Mouse (Mus musculus) heart, embryonic 15.5 days (tissue): ENCODE results near the gene Fez2. TPM values are rescaled to one million over a fixed set of nuclear protein-coding genes. Genes with fewer than 3 reads are reported as not detected.

Experiments used
- ATAC-seq: fragments of 200-750 bp; cut with Nextera tagmentation; replicated peaks from 2 replicates; pipeline ENCODE4 v1.8.0; 2017; ENCODE audit warnings: low read depth, moderate TSS enrichment; ENCODE audit not compliant: insufficient number of reproducible peaks, insufficient read depth, low FRiP score
- H3K27ac ChIP-seq: fragments of 300-500 bp; sonication (generic); 2 replicates; pipeline ENCODE4 v1.5.1; 2015; ENCODE audit warnings: mild to moderate bottlenecking, inconsistent platforms
- H3K27me3 ChIP-seq: fragments of 300-500 bp; sonication (generic); 2 replicates; pipeline ENCODE4 v1.6.1; 2015; ENCODE audit warnings: inconsistent platforms
- H3K36me3 ChIP-seq: fragments of 300-500 bp; sonication (generic); 2 replicates; pipeline ENCODE4 v1.6.1; 2015; ENCODE audit warnings: mild to moderate bottlenecking, inconsistent platforms
- H3K4me1 ChIP-seq: fragments of 300-500 bp; sonication (generic); replicated peaks from 2 replicates; pipeline ENCODE4 v1.6.1; 2015; ENCODE audit warnings: inconsistent platforms
- H3K4me2 ChIP-seq: fragments of 300-500 bp; sonication (generic); 2 replicates; pipeline ENCODE4 v1.6.1; 2015; ENCODE audit warnings: inconsistent platforms, mild to moderate bottlenecking, moderate library complexity
- H3K4me3 ChIP-seq: fragments of 300-500 bp; sonication (generic); 2 replicates; pipeline ENCODE4 v1.5.1; 2015; ENCODE audit warnings: mild to moderate bottlenecking, inconsistent platforms
- H3K9ac ChIP-seq: fragments of 300-500 bp; sonication (generic); 2 replicates; pipeline ENCODE4 v1.6.1; 2015; ENCODE audit warnings: mild to moderate bottlenecking, inconsistent platforms
- H3K9me3 ChIP-seq: fragments of 300-500 bp; sonication (generic); replicated peaks from 2 replicates; pipeline ENCODE4 v1.6.1; 2016; ENCODE audit warnings: inconsistent platforms
- WGBS: fragments of 180-500 bp; shearing (Covaris S2); methylation state at CpG from one replicate; pipeline ENCODE4 v1.1.7; 2015; ENCODE audit warnings: mixed read lengths; 5-methylcytosine and 5-hydroxymethylcytosine counted together
- polyA plus RNA-seq: library from polyadenylated mRNA; unstranded; fragments of >200 nt; fragmentation: Nextera tagmentation; extraction: Ambion mirVana; gene quantifications from 2 replicates; pipeline ENCODE4 v1.2.1, GENCODE M21; 2015

Fez2 gene
- polyA plus RNA-seq, 1 experiment from 2014 or later: 51.4 TPM

- Histone ChIP-seq H3K4me3 (no peak overlapping the region), H3K4me1 (0 out of 2 replicates have a peak, but pooled peaks cover 3% of the 10 kb centered on the region), H3K27me3 (no peaks in the 10 kb centered on the region), H3K9ac (no peak overlapping the region), H3K27ac (no peak overlapping the region), H3K36me3 (no peaks in the 10 kb centered on the region), H3K9me3 (no peaks in the 10 kb centered on the region), H3K4me2 (no peak overlapping the region)
- WGBS: 70% methylated on average over 9 of the region's 9 CpGs
- no peak for ATAC-seq
Measured at GRCm38 (mm10) chr17:78388101-78388847, 29.7 kb downstream of the Fez2 start.

- ATAC-seq: no peak
- H3K4me3 ChIP-seq: no peak overlapping the region
- no peak overlapping the region for H3K27ac ChIP-seq
- no peak overlapping the region for H3K4me2 ChIP-seq
- no peak overlapping the region for H3K9ac ChIP-seq
- H3K27me3 ChIP-seq: no peaks in the 10 kb centered on the region
- no peaks in the 10 kb centered on the region for H3K9me3 ChIP-seq
- H3K4me1 ChIP-seq: 0 out of 2 replicates have a peak, but pooled peaks cover 3% of the 10 kb centered on the region
- H3K36me3 ChIP-seq: peaks cover 3% of the 10 kb centered on the region
- WGBS: 53% methylated on average over 9 of the region's 9 CpGs
Measured at GRCm38 (mm10) chr17:78387665-78388064, 30.3 kb downstream of the Fez2 start.

DNA sequence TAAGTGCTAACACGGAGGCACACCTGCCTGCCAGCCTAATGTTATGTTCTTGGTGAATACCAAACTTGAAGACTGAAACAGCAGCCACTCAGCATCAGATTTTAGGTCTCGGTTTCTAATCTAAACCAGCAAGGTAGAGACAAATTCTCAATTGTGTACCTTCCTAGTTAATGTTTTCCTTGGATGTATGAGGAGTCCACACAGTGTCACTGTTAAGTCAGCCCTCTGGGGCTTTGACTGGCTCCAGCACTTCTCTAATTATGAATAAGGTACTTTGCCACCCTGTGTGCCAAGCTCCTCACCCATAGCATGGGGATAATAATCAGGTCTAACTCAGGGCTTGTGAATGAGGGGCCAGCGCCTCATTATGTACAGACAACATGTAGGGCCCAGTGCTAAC is 35.6 kb downstream of the Fez2 start:
- H3K9me3 ChIP-seq: no peaks in the 10 kb centered on the region
- no peak overlapping the region for H3K4me2 ChIP-seq
- H3K4me3 ChIP-seq: no peak overlapping the region
- peaks cover 14% of the 10 kb centered on the region for H3K36me3 ChIP-seq
- no peaks in the 10 kb centered on the region for H3K27me3 ChIP-seq
- H3K9ac ChIP-seq: no peak overlapping the region
- WGBS: 88% methylated on average over 3 of the region's 3 CpGs
- H3K27ac ChIP-seq: no peak overlapping the region
- ATAC-seq: no peak
- H3K4me1 ChIP-seq: no peaks in the 10 kb centered on the region

DNA sequence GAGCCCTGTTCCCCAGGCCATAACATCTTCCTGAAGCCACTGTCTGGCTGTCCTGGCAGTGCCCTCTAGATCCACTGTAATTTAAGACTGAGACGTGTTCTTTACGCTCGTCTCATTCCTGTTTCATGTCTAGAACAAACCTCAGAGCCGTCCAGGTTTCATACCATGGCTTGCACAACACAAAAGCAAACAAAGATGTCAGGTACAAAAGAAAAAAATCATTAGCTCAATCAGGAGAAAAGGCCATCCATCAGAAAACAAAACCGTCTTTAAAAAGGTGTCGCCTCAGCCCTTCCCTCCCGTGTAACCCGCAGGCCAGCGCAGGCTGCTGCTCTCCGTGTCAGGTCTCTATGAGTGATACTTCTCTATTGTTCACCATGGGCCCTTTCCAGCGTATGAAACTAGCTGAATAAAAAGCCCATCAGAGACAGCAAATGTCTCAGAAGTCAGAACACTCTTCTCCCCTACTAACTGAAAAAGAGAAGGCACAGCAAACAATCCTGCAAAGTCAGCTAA is 38.2 kb downstream of the Fez2 start:
- Histone ChIP-seq H3K36me3 (peaks cover 14% of the 10 kb centered on the region), H3K4me2 (no peak overlapping the region), H3K27ac (no peak overlapping the region), H3K4me1 (peaks cover 2% of the 10 kb centered on the region; the same call in 1 of the 2 replicates), H3K9me3 (no peaks in the 10 kb centered on the region), H3K27me3 (no peaks in the 10 kb centered on the region), H3K4me3 (no peak overlapping the region), H3K9ac (no peak overlapping the region)
- WGBS: 87% methylated on average over 11 of the region's 11 CpGs
- ATAC-seq: no peak

- no peak for ATAC-seq
- Histone ChIP-seq H3K27me3 (no peaks in the 10 kb centered on the region), H3K4me1 (peaks cover 2% of the 10 kb centered on the region; the same call in 1 of the 2 replicates), H3K27ac (no peak overlapping the region), H3K9me3 (no peaks in the 10 kb centered on the region), H3K4me3 (no peak overlapping the region), H3K36me3 (peaks cover 14% of the 10 kb centered on the region), H3K9ac (no peak overlapping the region), H3K4me2 (no peak overlapping the region)
- 78% methylated on average over 8 of the region's 8 CpGs for WGBS
Measured at GRCm38 (mm10) chr17:78379079-78379729, 38.7 kb downstream of the Fez2 start.

DNA sequence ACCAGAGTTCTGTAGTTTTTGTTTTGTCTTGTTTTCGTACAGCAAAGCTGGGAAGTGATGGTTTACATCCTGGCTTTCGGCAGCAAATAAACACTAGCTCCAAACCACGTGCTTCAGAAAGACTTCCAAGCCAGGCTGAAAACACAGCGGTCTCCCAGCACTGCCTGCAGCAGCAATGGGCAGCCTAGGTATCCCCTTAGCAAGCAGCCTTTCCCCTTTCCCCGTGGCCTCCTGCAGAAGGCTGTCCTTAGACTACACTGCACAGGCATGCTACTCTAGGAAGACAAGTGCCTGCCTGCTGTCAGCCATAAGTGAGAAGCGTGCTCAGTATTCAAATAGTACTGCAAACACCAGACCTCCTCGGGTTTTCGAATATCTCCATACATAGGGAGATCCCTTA is 41.4 kb downstream of the Fez2 start:
- H3K36me3 ChIP-seq: peaks cover 9% of the 10 kb centered on the region; the same call in 1 of the 2 replicates
- no peak overlapping the region for H3K4me2 ChIP-seq
- H3K9ac ChIP-seq: no peak overlapping the region
- H3K9me3 ChIP-seq: no peaks in the 10 kb centered on the region
- H3K27ac ChIP-seq: no peak overlapping the region
- WGBS: 44% methylated on average over 8 of the region's 8 CpGs
- no peak for ATAC-seq
- H3K4me3 ChIP-seq: no peak overlapping the region
- H3K4me1 ChIP-seq: peaks cover 2% of the 10 kb centered on the region; the same call in 1 of the 2 replicates
- H3K27me3 ChIP-seq: no peaks in the 10 kb centered on the region

GRCm38 (mm10) chr17:78374756-78375155 is 43.2 kb downstream of the Fez2 start:
- Histone ChIP-seq H3K27me3 (no peaks in the 10 kb centered on the region), H3K4me1 (peaks cover 2% of the 10 kb centered on the region; the same call in 1 of the 2 replicates), H3K4me2 (no peak overlapping the region), H3K9ac (no peak overlapping the region), H3K27ac (peak overlapping the region; percentile 43; the same call in 1 of the 2 replicates), H3K9me3 (no peaks in the 10 kb centered on the region), H3K4me3 (no peak overlapping the region), H3K36me3 (peaks cover 6% of the 10 kb centered on the region; the same call in 1 of the 2 replicates)
- WGBS: 67% methylated on average over 10 of the region's 10 CpGs
- no peak for ATAC-seq

- WGBS: 90% methylated on average over 8 of the region's 8 CpGs
- H3K9me3 ChIP-seq: no peaks in the 10 kb centered on the region
- ATAC-seq: no peak
Measured at GRCm38 (mm10) chr17:78373849-78374248, 44.1 kb downstream of the Fez2 start.

DNA sequence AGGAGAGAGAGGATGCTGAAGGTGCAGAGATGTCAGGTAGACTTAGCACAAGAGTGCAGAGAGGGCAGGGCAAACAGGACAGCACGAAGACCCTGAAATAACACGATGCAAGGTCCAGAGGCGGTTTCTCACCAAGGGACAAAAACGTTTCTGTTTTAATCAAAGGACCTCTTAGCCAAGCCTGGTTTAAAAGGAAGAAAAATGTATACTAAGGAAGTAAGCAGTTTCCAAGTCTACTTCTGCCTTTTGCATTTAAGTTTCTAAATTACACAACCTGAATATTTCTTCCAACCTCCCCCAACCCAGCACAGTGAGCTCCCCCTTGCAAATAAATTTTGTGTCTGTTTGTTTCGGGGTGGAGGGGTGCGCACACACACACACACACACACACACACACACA is 44.8 kb downstream of the Fez2 start:
- Histone ChIP-seq H3K9ac (no peak overlapping the region), H3K27me3 (no peaks in the 10 kb centered on the region), H3K36me3 (peaks cover 5% of the 10 kb centered on the region; the same call in 1 of the 2 replicates), H3K4me3 (no peak overlapping the region), H3K27ac (no peak overlapping the region), H3K9me3 (no peaks in the 10 kb centered on the region), H3K4me2 (no peak overlapping the region), H3K4me1 (peaks cover 2% of the 10 kb centered on the region; the same call in 1 of the 2 replicates)
- ATAC-seq: no peak
- WGBS: 88% methylated on average over 6 of the region's 6 CpGs

More at GRCm38 (mm10) chr17:78373849-78374248, 44.1 kb downstream of the Fez2 start:
- Histone ChIP-seq H3K4me1 (peaks cover 2% of the 10 kb centered on the region; the same call in 1 of the 2 replicates), H3K27ac (no peak overlapping the region), H3K4me2 (no peak overlapping the region), H3K9ac (no peak overlapping the region), H3K36me3 (peaks cover 8% of the 10 kb centered on the region; the same call in 1 of the 2 replicates), H3K4me3 (no peak overlapping the region), H3K27me3 (no peaks in the 10 kb centered on the region)

DNA sequence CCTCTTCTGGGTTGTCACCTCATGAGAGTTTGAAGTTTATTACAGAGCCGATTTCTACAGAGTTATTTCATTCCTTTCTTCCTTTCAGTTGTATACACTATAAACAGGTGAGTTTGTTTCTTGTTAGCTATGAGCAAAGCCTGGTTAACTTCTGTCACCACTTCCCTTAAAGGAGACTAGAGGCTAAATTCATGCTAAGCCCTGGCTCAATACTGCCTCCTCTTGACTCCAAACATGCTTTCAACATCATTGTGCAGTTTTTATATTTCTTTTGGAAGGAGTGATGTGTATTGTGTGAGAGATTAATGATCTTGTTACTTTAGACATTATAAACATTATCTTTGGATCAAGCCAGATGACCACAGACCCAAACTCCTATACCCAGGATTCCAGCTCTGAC is 47.5 kb downstream of the Fez2 start:
- Histone ChIP-seq H3K27me3 (no peaks in the 10 kb centered on the region), H3K4me2 (no peak overlapping the region), H3K9ac (no peak overlapping the region), H3K4me3 (no peak overlapping the region), H3K9me3 (no peaks in the 10 kb centered on the region), H3K36me3 (0 out of 2 replicates have a peak, but pooled peaks cover 3% of the 10 kb centered on the region), H3K27ac (no peak overlapping the region), H3K4me1 (no peaks in the 10 kb centered on the region)
- no peak for ATAC-seq
- 46% methylated on average over 1 of the region's 1 CpGs for WGBS

DNA sequence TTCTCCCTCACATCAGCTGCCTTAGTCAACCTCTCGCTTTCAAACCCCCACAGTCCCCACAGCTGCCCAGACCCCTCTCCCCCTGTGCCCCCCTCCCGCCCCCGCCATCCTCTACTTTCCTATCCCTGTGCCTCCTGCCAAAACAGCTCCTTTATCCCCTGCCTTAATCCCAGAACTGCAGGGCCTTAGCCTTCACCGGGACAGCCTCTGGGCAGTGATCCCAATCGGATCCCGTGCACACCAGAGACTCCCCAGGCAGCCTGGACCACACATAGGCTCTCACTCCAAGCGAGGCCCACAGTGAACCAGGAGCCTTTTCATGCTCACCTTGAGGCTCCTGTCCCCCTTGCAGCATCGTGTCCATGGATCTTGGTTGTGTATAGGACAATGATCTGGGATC is 49.5 kb downstream of the Fez2 start:
- H3K4me2 ChIP-seq: no peak overlapping the region
- H3K4me3 ChIP-seq: no peak overlapping the region
- no peak for ATAC-seq
- H3K27ac ChIP-seq: no peak overlapping the region
- 81% methylated on average over 8 of the region's 8 CpGs for WGBS
- no peaks in the 10 kb centered on the region for H3K9me3 ChIP-seq
- H3K9ac ChIP-seq: no peak overlapping the region
- no peaks in the 10 kb centered on the region for H3K27me3 ChIP-seq
- no peaks in the 10 kb centered on the region for H3K4me1 ChIP-seq
- H3K36me3 ChIP-seq: 0 out of 2 replicates have a peak, but pooled peaks cover 3% of the 10 kb centered on the region
